Mouse (Mus musculus) midbrain, embryonic 10.5 days (tissue): Measurements from ENCODE around the gene Pigb. TPM values are rescaled to one million over a fixed set of nuclear protein-coding genes. Genes with fewer than 3 reads are reported as not detected.

Experiments used
- DNase-seq: peaks from one replicate; pipeline ENCODE4 v3.0.0-alpha.2; 2017; ENCODE audit warnings: low spot score
- H3K27ac ChIP-seq: fragments of 300-500 bp; sonication (generic); replicated peaks from 2 replicates; pipeline ENCODE4 v1.5.1; 2016; ENCODE audit warnings: mild to moderate bottlenecking
- H3K27me3 ChIP-seq: fragments of 300-500 bp; sonication (generic); 2 replicates; pipeline ENCODE4 v1.6.1; 2016; ENCODE audit warnings: low read depth, mild to moderate bottlenecking; ENCODE audit not compliant: poor library complexity, severe bottlenecking
- H3K36me3 ChIP-seq: fragments of 300-500 bp; sonication (generic); 2 replicates; pipeline ENCODE4 v1.6.1; 2016; ENCODE audit warnings: mild to moderate bottlenecking, moderate library complexity
- H3K4me1 ChIP-seq: fragments of 300-500 bp; sonication (generic); 2 replicates; pipeline ENCODE4 v1.6.1; 2016
- H3K4me3 ChIP-seq: fragments of 300-500 bp; sonication (generic); 2 replicates; pipeline ENCODE4 v1.5.1; 2016; ENCODE audit warnings: mild to moderate bottlenecking, moderate library complexity
- H3K9me3 ChIP-seq: fragments of 300-500 bp; sonication (generic); replicated peaks from 2 replicates; pipeline ENCODE4 v1.6.1; 2016; ENCODE audit warnings: mild to moderate bottlenecking
- WGBS: fragments of 180-500 bp; shearing (Covaris S2); methylation state at CpG from one replicate; pipeline ENCODE4 v1.1.7; 2016; 5-methylcytosine and 5-hydroxymethylcytosine counted together
- polyA plus RNA-seq: library from polyadenylated mRNA; unstranded; fragments of >200 nt; fragmentation: Nextera tagmentation; extraction: Ambion mirVana; gene quantifications from 2 replicates; pipeline ENCODE4 v1.2.1, GENCODE M21; 2016

Pigb gene
- polyA plus RNA-seq, 1 experiment from 2014 or later, result 12.8 TPM

DNA sequence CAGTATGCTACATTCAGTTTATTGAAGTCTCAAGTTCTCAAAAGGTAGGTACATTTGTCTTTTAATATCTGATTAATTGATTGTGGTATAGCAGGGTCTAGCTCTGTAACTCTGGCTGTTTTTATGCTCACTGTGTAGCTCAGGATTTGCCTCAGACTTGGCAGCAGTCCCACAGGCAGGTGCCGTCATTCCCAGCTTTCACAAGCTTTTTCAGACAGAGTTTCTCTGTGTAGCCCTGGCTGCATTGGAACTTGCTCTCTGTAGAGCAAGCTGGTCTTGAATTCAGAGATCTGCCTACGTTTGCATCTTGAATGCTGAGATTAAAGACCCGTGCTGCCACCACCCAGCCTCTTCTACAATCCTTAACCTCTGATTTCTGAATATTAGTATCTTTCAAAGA is 38.0 kb downstream of the Pigb start:
- H3K9me3 ChIP-seq, result no peaks in the 10 kb centered on the region
- H3K4me3 ChIP-seq, result no peak overlapping the region
- H3K4me1 ChIP-seq, result no peaks in the 10 kb centered on the region
- peaks cover 14% of the 10 kb centered on the region for H3K36me3 ChIP-seq
- H3K27ac ChIP-seq, result no peak overlapping the region
- DNase-seq, result no peak
- H3K27me3 ChIP-seq, result no peaks in the 10 kb centered on the region
- WGBS, result 81% methylated on average over 3 of the region's 3 CpGs

DNA sequence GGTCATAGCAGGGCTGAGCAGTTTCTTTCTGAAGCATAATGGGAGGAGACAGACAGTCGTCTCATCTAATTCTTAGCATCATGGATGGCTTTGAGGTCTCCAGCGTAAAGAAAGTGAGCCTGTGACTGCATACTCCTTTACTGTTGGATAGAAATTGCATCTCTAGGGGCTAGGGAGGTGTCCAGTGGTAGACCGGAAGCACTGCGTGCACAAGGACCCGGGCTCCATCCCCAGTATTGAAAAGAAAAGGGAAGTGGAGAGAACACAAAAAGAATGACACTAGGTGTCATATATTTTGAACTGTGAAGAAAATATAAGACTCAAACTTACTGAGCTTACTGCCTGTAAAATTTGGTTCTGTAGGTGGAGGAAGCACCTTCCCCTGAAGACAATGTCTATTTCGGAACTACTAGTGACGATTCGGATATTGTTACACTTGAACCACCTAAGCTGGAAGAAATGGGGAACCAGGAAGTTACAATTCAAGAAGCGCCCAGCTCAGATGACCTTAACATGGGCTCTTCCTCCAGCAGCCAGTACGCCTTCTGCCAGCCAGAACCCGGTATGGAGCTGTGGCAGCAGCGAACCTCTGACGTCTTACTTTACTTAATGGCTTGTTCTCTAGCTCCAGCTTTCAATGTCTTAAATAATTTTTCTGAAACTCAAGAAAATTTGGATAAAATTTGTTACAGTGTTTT is 38.7 kb downstream of the Pigb start:
- no peaks in the 10 kb centered on the region for H3K9me3 ChIP-seq
- peaks cover 11% of the 10 kb centered on the region for H3K36me3 ChIP-seq
- 87% methylated on average over 13 of the region's 13 CpGs for WGBS
- no peak overlapping the region for H3K4me3 ChIP-seq
- no peak overlapping the region for H3K27ac ChIP-seq
- H3K27me3 ChIP-seq, result no peaks in the 10 kb centered on the region
- no peak for DNase-seq
- H3K4me1 ChIP-seq, result no peaks in the 10 kb centered on the region

- H3K4me1 ChIP-seq, result no peaks in the 10 kb centered on the region
- peaks cover 3% of the 10 kb centered on the region for H3K36me3 ChIP-seq
- H3K27ac ChIP-seq, result no peak overlapping the region
- H3K9me3 ChIP-seq, result no peaks in the 10 kb centered on the region
- DNase-seq, result no peak
- H3K27me3 ChIP-seq, result no peaks in the 10 kb centered on the region
- 65% methylated on average over 2 of the region's 2 CpGs for WGBS
- no peak overlapping the region for H3K4me3 ChIP-seq
These were observed 39.7 kb downstream of the Pigb start for GRCm38 (mm10) chr9:73000487-73000886.

GRCm38 (mm10) chr9:72996806-72997205 is 43.4 kb downstream of the Pigb start:
- Histone ChIP-seq H3K27ac (no peak overlapping the region), H3K4me3 (no peak overlapping the region), H3K36me3 (no peaks in the 10 kb centered on the region), H3K27me3 (no peaks in the 10 kb centered on the region), H3K4me1 (no peaks in the 10 kb centered on the region), H3K9me3 (no peaks in the 10 kb centered on the region)
- DNase-seq, result no peak
- 60% methylated on average over 7 of the region's 7 CpGs for WGBS

- Histone ChIP-seq H3K36me3 (no peaks in the 10 kb centered on the region), H3K4me3 (no peak overlapping the region), H3K9me3 (no peaks in the 10 kb centered on the region), H3K4me1 (no peaks in the 10 kb centered on the region), H3K27ac (no peak overlapping the region), H3K27me3 (no peaks in the 10 kb centered on the region)
- DNase-seq, result no peak
These were observed 44.0 kb downstream of the Pigb start for GRCm38 (mm10) chr9:72996167-72996566.

GRCm38 (mm10) chr9:72992576-72992975 is 47.6 kb downstream of the Pigb start:
- no peak overlapping the region for H3K4me3 ChIP-seq
- no peaks in the 10 kb centered on the region for H3K4me1 ChIP-seq
- no peaks in the 10 kb centered on the region for H3K27me3 ChIP-seq
- H3K36me3 ChIP-seq, result no peaks in the 10 kb centered on the region
- 89% methylated on average over 5 of the region's 5 CpGs for WGBS
- H3K27ac ChIP-seq, result no peak overlapping the region
- H3K9me3 ChIP-seq, result no peaks in the 10 kb centered on the region
- DNase-seq, result no peak

GRCm38 (mm10) chr9:72991420-72991819 is 48.8 kb downstream of the Pigb start:
- Histone ChIP-seq H3K9me3 (no peaks in the 10 kb centered on the region), H3K4me3 (no peak overlapping the region), H3K36me3 (no peaks in the 10 kb centered on the region), H3K4me1 (peaks cover 4% of the 10 kb centered on the region), H3K27ac (no peak overlapping the region), H3K27me3 (no peaks in the 10 kb centered on the region)
- DNase-seq, result no peak
- WGBS, result 95% methylated on average over 2 of the region's 2 CpGs

DNA sequence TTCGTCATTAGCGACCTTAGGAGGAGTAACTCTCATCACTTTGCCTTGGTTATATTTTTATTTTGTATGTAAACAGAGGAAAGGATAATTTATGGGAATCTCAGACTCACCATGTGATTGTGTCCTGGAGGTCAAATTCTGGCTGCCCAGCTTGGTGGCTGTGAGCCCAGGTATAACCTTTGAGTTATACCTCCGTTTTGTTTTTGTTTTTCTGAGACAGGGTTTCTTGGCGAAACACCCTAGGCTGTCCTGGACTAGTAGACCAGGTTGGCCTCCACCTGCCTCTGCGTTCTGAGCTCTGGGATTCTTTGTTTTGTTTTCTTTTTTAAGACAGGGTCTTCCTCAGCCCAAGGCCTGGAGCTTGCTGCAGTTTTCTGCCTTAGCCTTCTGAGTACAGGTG is 51.5 kb downstream of the Pigb start:
- H3K9me3 ChIP-seq, result no peaks in the 10 kb centered on the region
- WGBS, result 91% methylated on average over 5 of the region's 5 CpGs

GRCm38 (mm10) chr9:72987703-72988102 is 52.5 kb downstream of the Pigb start:
- Histone ChIP-seq H3K4me1 (peaks cover 18% of the 10 kb centered on the region), H3K36me3 (no peaks in the 10 kb centered on the region), H3K4me3 (no peak overlapping the region), H3K9me3 (no peaks in the 10 kb centered on the region), H3K27me3 (no peaks in the 10 kb centered on the region), H3K27ac (no peak overlapping the region)
- WGBS, result 69% methylated on average over 3 of the region's 3 CpGs
- DNase-seq, result no peak

More for the DNA sequence above, 51.5 kb downstream of the Pigb start:
- H3K27ac ChIP-seq, result no peak overlapping the region
- no peak for DNase-seq
- H3K4me1 ChIP-seq, result peaks cover 18% of the 10 kb centered on the region
- no peaks in the 10 kb centered on the region for H3K27me3 ChIP-seq
- no peaks in the 10 kb centered on the region for H3K36me3 ChIP-seq
- H3K4me3 ChIP-seq, result no peak overlapping the region

- Histone ChIP-seq H3K27ac (peak within 1 kb of the TSS; percentile 82), H3K27me3 (no peaks in the 10 kb centered on the region), H3K4me3 (peak within 1 kb of the TSS; percentile 91), H3K36me3 (no peaks in the 10 kb centered on the region), H3K4me1 (peaks cover 18% of the 10 kb centered on the region), H3K9me3 (no peaks in the 10 kb centered on the region)
- peak; percentile 98 for DNase-seq
- WGBS, result under 1% methylated on average over 88 of the region's 88 CpGs
These were observed 54.6 kb downstream of the Pigb start, which contains the start of the genes Ccpg1os and Ccpg1 for GRCm38 (mm10) chr9:72985250-72986220. Ccpg1os (minus strand) TSS chr9:72985382. Ccpg1 (plus strand) TSS chr9:72985429.

DNA sequence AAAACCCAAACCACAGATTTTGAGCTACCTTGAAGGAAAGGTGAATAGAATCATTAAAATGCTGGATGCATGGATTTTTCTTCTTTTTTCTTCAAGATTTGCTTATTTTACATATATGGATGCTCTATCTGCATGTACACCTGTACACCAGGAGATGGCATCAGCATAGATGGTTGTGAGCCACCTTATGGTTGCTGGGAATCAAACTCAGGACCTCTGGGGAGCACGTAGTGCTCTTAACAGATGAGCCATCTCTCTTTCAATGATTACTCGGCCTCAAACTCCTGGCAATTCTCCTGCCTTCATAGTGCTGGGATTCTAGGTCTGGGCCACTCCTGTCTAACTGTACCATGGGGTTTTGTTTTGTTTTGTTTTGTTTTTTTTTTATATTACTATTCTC is 57.1 kb downstream of the Pigb start:
- Histone ChIP-seq H3K27me3 (no peaks in the 10 kb centered on the region), H3K27ac (no peak overlapping the region), H3K4me3 (no peak overlapping the region), H3K4me1 (peaks cover 18% of the 10 kb centered on the region), H3K36me3 (no peaks in the 10 kb centered on the region), H3K9me3 (no peaks in the 10 kb centered on the region)
- no peak for DNase-seq
- 63% methylated on average over 2 of the region's 2 CpGs for WGBS

DNA sequence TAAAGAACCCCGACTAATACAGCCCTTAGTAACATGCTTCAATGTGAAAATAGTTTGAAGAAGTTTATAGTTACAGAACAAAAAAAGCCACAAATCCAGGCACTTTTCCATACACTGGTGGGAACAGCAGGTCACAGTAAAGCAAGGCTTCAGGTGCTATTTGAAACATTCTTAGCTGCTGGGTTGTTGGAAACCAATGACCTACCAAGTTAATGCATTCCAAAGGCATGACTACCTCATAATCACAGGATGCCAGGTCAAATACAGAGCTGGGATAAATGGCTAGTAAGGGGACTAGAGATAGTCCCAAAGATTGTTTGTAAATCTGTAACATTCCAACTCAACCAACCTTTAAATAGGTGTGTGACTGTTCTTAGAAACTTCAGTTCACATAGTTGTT is 64.9 kb downstream of the Pigb start:
- Histone ChIP-seq H3K36me3 (no peaks in the 10 kb centered on the region), H3K27ac (no peak overlapping the region), H3K27me3 (no peaks in the 10 kb centered on the region), H3K4me1 (no peaks in the 10 kb centered on the region), H3K4me3 (no peak overlapping the region), H3K9me3 (no peaks in the 10 kb centered on the region)
- 91% methylated on average over 1 of the region's 1 CpGs for WGBS
- no peak for DNase-seq

- WGBS, result 92% methylated on average over 5 of the region's 5 CpGs
- no peaks in the 10 kb centered on the region for H3K4me1 ChIP-seq
These were observed 65.4 kb downstream of the Pigb start for GRCm38 (mm10) chr9:72974734-72975133.

More at GRCm38 (mm10) chr9:72974734-72975133, 65.4 kb downstream of the Pigb start:
- H3K27me3 ChIP-seq, result no peaks in the 10 kb centered on the region
- no peaks in the 10 kb centered on the region for H3K9me3 ChIP-seq
- no peak overlapping the region for H3K27ac ChIP-seq
- DNase-seq, result no peak
- no peaks in the 10 kb centered on the region for H3K36me3 ChIP-seq
- H3K4me3 ChIP-seq, result no peak overlapping the region
